Mouse (Mus musculus): ENCODE data around the gene Smim23. TPM values are rescaled to one million over a fixed set of nuclear protein-coding genes. Genes with fewer than 3 reads are reported as not detected.
A peak's percentile ranks its signal among the peaks of the same experiment; 100 is the strongest.

The Smim23 gene
- polyA plus RNA-seq, 1 experiment from 2014 or later: not detected

- 92% methylated on average over 12 of the region's 12 CpGs for WGBS
Measured at GRCm38 (mm10) chr11:32817566-32817965, 6.8 kb downstream of the Smim23 start.

GRCm38 (mm10) chr11:32814286-32814685 lies 10.1 kb downstream of the Smim23 start:
- no peak overlapping the region for H3K4me3 ChIP-seq (ENCODE audit: low read depth, low read length)
- no peaks in the 10 kb centered on the region for H3K27me3 ChIP-seq (ENCODE audit: control insufficient read depth, insufficient read depth, low read length)
- no peaks in the 10 kb centered on the region for H3K4me1 ChIP-seq (replicated peaks; ENCODE audit: control insufficient read depth, insufficient read depth, low read length)
- H3K36me3 ChIP-seq (ENCODE audit: control insufficient read depth, insufficient read depth, low read length): no peaks in the 10 kb centered on the region
- no peak overlapping the region for H3K9ac ChIP-seq (ENCODE audit: low read depth, low read length)
- H3K27ac ChIP-seq (ENCODE audit: low read depth, low read length): no peak overlapping the region
- H3K4me2 ChIP-seq (replicated peaks; ENCODE audit: low read depth, low read length): no peak overlapping the region
- WGBS: 89% methylated on average over 8 of the region's 8 CpGs
- DNase-seq (ENCODE audit: low spot score): no peak
- no peak for ATAC-seq (ENCODE audit: low FRiP score)
- no peaks in the 10 kb centered on the region for H3K9me3 ChIP-seq (ENCODE audit: control insufficient read depth, low read length)

More at GRCm38 (mm10) chr11:32817566-32817965, 6.8 kb downstream of the Smim23 start:
- ATAC-seq (ENCODE audit: low FRiP score): no peak
- Histone ChIP-seq H3K4me1 (replicated peaks; ENCODE audit: control insufficient read depth, insufficient read depth, low read length) (no peaks in the 10 kb centered on the region), H3K4me3 (ENCODE audit: low read depth, low read length) (no peak overlapping the region), H3K9ac (ENCODE audit: low read depth, low read length) (no peak overlapping the region), H3K36me3 (ENCODE audit: control insufficient read depth, insufficient read depth, low read length) (no peaks in the 10 kb centered on the region), H3K4me2 (replicated peaks; ENCODE audit: low read depth, low read length) (no peak overlapping the region), H3K27me3 (ENCODE audit: control insufficient read depth, insufficient read depth, low read length) (no peaks in the 10 kb centered on the region), H3K9me3 (ENCODE audit: control insufficient read depth, low read length) (no peaks in the 10 kb centered on the region), H3K27ac (ENCODE audit: low read depth, low read length) (no peak overlapping the region)
- no peak for DNase-seq (ENCODE audit: low spot score)

GRCm38 (mm10) chr11:32809091-32809490 lies 15.3 kb downstream of the Smim23 start:
- Histone ChIP-seq H3K4me1 (replicated peaks; ENCODE audit: control insufficient read depth, insufficient read depth, low read length) (no peaks in the 10 kb centered on the region), H3K4me2 (replicated peaks; ENCODE audit: low read depth, low read length) (no peak overlapping the region), H3K27me3 (ENCODE audit: control insufficient read depth, insufficient read depth, low read length) (no peaks in the 10 kb centered on the region), H3K9me3 (ENCODE audit: control insufficient read depth, low read length) (no peaks in the 10 kb centered on the region), H3K27ac (ENCODE audit: low read depth, low read length) (no peak overlapping the region), H3K9ac (ENCODE audit: low read depth, low read length) (no peak overlapping the region), H3K36me3 (ENCODE audit: control insufficient read depth, insufficient read depth, low read length) (no peaks in the 10 kb centered on the region), H3K4me3 (ENCODE audit: low read depth, low read length) (no peak overlapping the region)
- ATAC-seq (ENCODE audit: low FRiP score): no peak
- 75% methylated on average over 1 of the region's 1 CpGs for WGBS
- no peak for DNase-seq (ENCODE audit: low spot score)

- H3K4me2 ChIP-seq (replicated peaks; ENCODE audit: low read depth, low read length): no peak overlapping the region
- ATAC-seq (ENCODE audit: low FRiP score) (0 out of 2 replicates have a peak, but pooled peaks have one; percentile 47), DNase-seq (ENCODE audit: low spot score) (peak; percentile 60)
Measured at GRCm38 (mm10) chr11:32805958-32806357, 18.4 kb downstream of the Smim23 start.

GRCm38 (mm10) chr11:32803658-32804057 lies 20.7 kb downstream of the Smim23 start:
- H3K27me3 ChIP-seq (ENCODE audit: control insufficient read depth, insufficient read depth, low read length): no peaks in the 10 kb centered on the region
- WGBS: 64% methylated on average over 4 of the region's 4 CpGs
- H3K4me2 ChIP-seq (replicated peaks; ENCODE audit: low read depth, low read length): no peak overlapping the region
- H3K36me3 ChIP-seq (ENCODE audit: control insufficient read depth, insufficient read depth, low read length): no peaks in the 10 kb centered on the region
- ATAC-seq (ENCODE audit: low FRiP score) (no peak), DNase-seq (ENCODE audit: low spot score) (no peak)
- H3K4me3 ChIP-seq (ENCODE audit: low read depth, low read length): no peak overlapping the region
- no peak overlapping the region for H3K9ac ChIP-seq (ENCODE audit: low read depth, low read length)
- H3K27ac ChIP-seq (ENCODE audit: low read depth, low read length): no peak overlapping the region
- H3K9me3 ChIP-seq (ENCODE audit: control insufficient read depth, low read length): no peaks in the 10 kb centered on the region
- H3K4me1 ChIP-seq (replicated peaks; ENCODE audit: control insufficient read depth, insufficient read depth, low read length): no peaks in the 10 kb centered on the region

More at GRCm38 (mm10) chr11:32805958-32806357, 18.4 kb downstream of the Smim23 start:
- WGBS: 20% methylated on average over 2 of the region's 2 CpGs
- Histone ChIP-seq H3K27me3 (ENCODE audit: control insufficient read depth, insufficient read depth, low read length) (no peaks in the 10 kb centered on the region), H3K4me3 (ENCODE audit: low read depth, low read length) (no peak overlapping the region), H3K9ac (ENCODE audit: low read depth, low read length) (no peak overlapping the region), H3K4me1 (replicated peaks; ENCODE audit: control insufficient read depth, insufficient read depth, low read length) (no peaks in the 10 kb centered on the region), H3K9me3 (ENCODE audit: control insufficient read depth, low read length) (no peaks in the 10 kb centered on the region), H3K36me3 (ENCODE audit: control insufficient read depth, insufficient read depth, low read length) (no peaks in the 10 kb centered on the region), H3K27ac (ENCODE audit: low read depth, low read length) (no peak overlapping the region)

- Histone ChIP-seq H3K27me3 (ENCODE audit: control insufficient read depth, insufficient read depth, low read length) (no peaks in the 10 kb centered on the region), H3K36me3 (ENCODE audit: control insufficient read depth, insufficient read depth, low read length) (no peaks in the 10 kb centered on the region), H3K27ac (ENCODE audit: low read depth, low read length) (no peak overlapping the region), H3K4me3 (ENCODE audit: low read depth, low read length) (no peak overlapping the region), H3K4me1 (replicated peaks; ENCODE audit: control insufficient read depth, insufficient read depth, low read length) (no peaks in the 10 kb centered on the region), H3K9ac (ENCODE audit: low read depth, low read length) (no peak overlapping the region), H3K4me2 (replicated peaks; ENCODE audit: low read depth, low read length) (no peak overlapping the region), H3K9me3 (ENCODE audit: control insufficient read depth, low read length) (no peaks in the 10 kb centered on the region)
- WGBS: 71% methylated on average over 6 of the region's 6 CpGs
- DNase-seq (ENCODE audit: low spot score) (no peak), ATAC-seq (ENCODE audit: low FRiP score) (no peak)
Measured at GRCm38 (mm10) chr11:32801715-32802114, 22.7 kb downstream of the Smim23 start.

GRCm38 (mm10) chr11:32800929-32801375 lies 23.5 kb downstream of the Smim23 start:
- no peak overlapping the region for H3K4me3 ChIP-seq (ENCODE audit: low read depth, low read length)
- no peaks in the 10 kb centered on the region for H3K27me3 ChIP-seq (ENCODE audit: control insufficient read depth, insufficient read depth, low read length)
- 78% methylated on average over 7 of the region's 7 CpGs for WGBS
- H3K36me3 ChIP-seq (ENCODE audit: control insufficient read depth, insufficient read depth, low read length): no peaks in the 10 kb centered on the region
- no peak overlapping the region for H3K4me2 ChIP-seq (replicated peaks; ENCODE audit: low read depth, low read length)
- no peak overlapping the region for H3K27ac ChIP-seq (ENCODE audit: low read depth, low read length)
- ATAC-seq (ENCODE audit: low FRiP score) (no peak), DNase-seq (ENCODE audit: low spot score) (no peak)
- no peaks in the 10 kb centered on the region for H3K4me1 ChIP-seq (replicated peaks; ENCODE audit: control insufficient read depth, insufficient read depth, low read length)
- no peak overlapping the region for H3K9ac ChIP-seq (ENCODE audit: low read depth, low read length)
- H3K9me3 ChIP-seq (ENCODE audit: control insufficient read depth, low read length): no peaks in the 10 kb centered on the region

- Histone ChIP-seq H3K9me3 (ENCODE audit: control insufficient read depth, low read length) (no peaks in the 10 kb centered on the region), H3K4me3 (ENCODE audit: low read depth, low read length) (no peak overlapping the region), H3K36me3 (ENCODE audit: control insufficient read depth, insufficient read depth, low read length) (no peaks in the 10 kb centered on the region), H3K4me2 (replicated peaks; ENCODE audit: low read depth, low read length) (no peak overlapping the region), H3K27me3 (ENCODE audit: control insufficient read depth, insufficient read depth, low read length) (no peaks in the 10 kb centered on the region), H3K27ac (ENCODE audit: low read depth, low read length) (no peak overlapping the region), H3K4me1 (replicated peaks; ENCODE audit: control insufficient read depth, insufficient read depth, low read length) (no peaks in the 10 kb centered on the region), H3K9ac (ENCODE audit: low read depth, low read length) (no peak overlapping the region)
- 59% methylated on average over 4 of the region's 4 CpGs for WGBS
- no peak for DNase-seq (ENCODE audit: low spot score)
- no peak for ATAC-seq (ENCODE audit: low FRiP score)
Measured at GRCm38 (mm10) chr11:32798445-32798844, 26.0 kb downstream of the Smim23 start.

GRCm38 (mm10) chr11:32794759-32795445 lies 29.5 kb downstream of the Smim23 start:
- no peaks in the 10 kb centered on the region for H3K36me3 ChIP-seq (ENCODE audit: control insufficient read depth, insufficient read depth, low read length)
- H3K4me3 ChIP-seq (ENCODE audit: low read depth, low read length): no peak overlapping the region
- H3K27me3 ChIP-seq (ENCODE audit: control insufficient read depth, insufficient read depth, low read length): no peaks in the 10 kb centered on the region
- H3K4me2 ChIP-seq (replicated peaks; ENCODE audit: low read depth, low read length): no peak overlapping the region
- WGBS: 83% methylated on average over 10 of the region's 10 CpGs
- H3K9ac ChIP-seq (ENCODE audit: low read depth, low read length): no peak overlapping the region
- no peak for DNase-seq (ENCODE audit: low spot score)
- ATAC-seq (ENCODE audit: low FRiP score): no peak
- no peaks in the 10 kb centered on the region for H3K4me1 ChIP-seq (replicated peaks; ENCODE audit: control insufficient read depth, insufficient read depth, low read length)
- no peak overlapping the region for H3K27ac ChIP-seq (ENCODE audit: low read depth, low read length)
- H3K9me3 ChIP-seq (ENCODE audit: control insufficient read depth, low read length): no peaks in the 10 kb centered on the region
